Mouse (Mus musculus) liver (tissue): Measurements from ENCODE around the gene Adgrf1.

ENCODE experiments used
- DNase-seq: peaks from one replicate; pipeline ENCODE4 v3.0.0-alpha.2; 2020; ENCODE audit warnings: mixed read lengths

Adgrf1 gene

GRCm38 (mm10) chr17:43270161-43270560 lies at the start of gene Adgrf1:
Gene Adgrf1 (plus strand): TSS chr17:43270329.
- peak; percentile 19 for DNase-seq

- DNase-seq = no peak
These were observed 44.0 kb upstream of the Adgrf1 start for GRCm38 (mm10) chr17:43226101-43226500.

- peak; percentile 54 for DNase-seq
These were observed 40.3 kb upstream of the Adgrf1 start for GRCm38 (mm10) chr17:43229621-43230513.

- no peak for DNase-seq
These were observed 39.3 kb upstream of the Adgrf1 start for GRCm38 (mm10) chr17:43230821-43231220.

- peak; percentile 7 for DNase-seq
These were observed 37.4 kb upstream of the Adgrf1 start for GRCm38 (mm10) chr17:43232769-43233168.

GRCm38 (mm10) chr17:43236656-43237250 lies 33.4 kb upstream of the Adgrf1 start:
- no peak for DNase-seq

- DNase-seq = no peak
These were observed 31.1 kb upstream of the Adgrf1 start for GRCm38 (mm10) chr17:43239035-43239434.

GRCm38 (mm10) chr17:43241134-43241533 lies 29.0 kb upstream of the Adgrf1 start:
- DNase-seq = peak; percentile 41

GRCm38 (mm10) chr17:43242609-43243008 lies 27.5 kb upstream of the Adgrf1 start:
- no peak for DNase-seq

GRCm38 (mm10) chr17:43245364-43245763 lies 24.8 kb upstream of the Adgrf1 start:
- DNase-seq = no peak

GRCm38 (mm10) chr17:43247245-43247644 lies 22.9 kb upstream of the Adgrf1 start:
- no peak for DNase-seq

GRCm38 (mm10) chr17:43249645-43250044 lies 20.5 kb upstream of the Adgrf1 start:
- no peak for DNase-seq

GRCm38 (mm10) chr17:43251249-43252125 lies 18.6 kb upstream of the Adgrf1 start:
- DNase-seq = no peak

- no peak for DNase-seq
These were observed 17.3 kb upstream of the Adgrf1 start for GRCm38 (mm10) chr17:43252846-43253245.

- no peak for DNase-seq
These were observed 15.9 kb upstream of the Adgrf1 start for GRCm38 (mm10) chr17:43254261-43254660.

- DNase-seq = no peak
These were observed 13.5 kb upstream of the Adgrf1 start for GRCm38 (mm10) chr17:43256536-43257135.

GRCm38 (mm10) chr17:43257699-43258098 lies 12.4 kb upstream of the Adgrf1 start:
- DNase-seq = no peak

GRCm38 (mm10) chr17:43261937-43262336 lies 8.2 kb upstream of the Adgrf1 start:
- no peak for DNase-seq

GRCm38 (mm10) chr17:43264739-43265138 lies 5.4 kb upstream of the Adgrf1 start:
- DNase-seq = no peak

GRCm38 (mm10) chr17:43265178-43265837 lies 4.8 kb upstream of the Adgrf1 start:
- DNase-seq = peak; percentile 81

- DNase-seq = no peak
These were observed 4.2 kb upstream of the Adgrf1 start for GRCm38 (mm10) chr17:43265944-43266343.

- peak; percentile 11 for DNase-seq
These were observed 3.5 kb upstream of the Adgrf1 start for GRCm38 (mm10) chr17:43266636-43267035.
